Mouse (Mus musculus): Measurements from ENCODE around the gene 1700029I15Rik. TPM values are rescaled to one million over a fixed set of nuclear protein-coding genes. Genes with fewer than 3 reads are reported as not detected.

The 1700029I15Rik gene
- 1 to 10 TPM; 3.7 TPM for total RNA-seq (2021)

GRCm38 (mm10) chr2:92381901-92382588 lies at the start of gene 1700029I15Rik:
Gene 1700029I15Rik, plus strand, starts transcription at chr2:92382538.
- no peak for DNase-seq (ENCODE audit: extremely low spot score in 1 of 2, low spot score in 2 of 2)
- intact Hi-C loops (cut with DNase I), result no loop called here

- DNase-seq (ENCODE audit: extremely low spot score in 1 of 2, low spot score in 2 of 2), result no peak
- intact Hi-C loops (cut with DNase I), result no loop called here
Measured at GRCm38 (mm10) chr2:92342418-92342817, 39.9 kb upstream of the 1700029I15Rik start.

GRCm38 (mm10) chr2:92347191-92347590 lies 35.1 kb upstream of the 1700029I15Rik start:
- intact Hi-C loops (cut with DNase I), result no loop called here
- no peak for DNase-seq (ENCODE audit: extremely low spot score in 1 of 2, low spot score in 2 of 2)

- intact Hi-C loops (cut with DNase I), result no loop called here
- DNase-seq (ENCODE audit: extremely low spot score in 1 of 2, low spot score in 2 of 2), result no peak
Measured at GRCm38 (mm10) chr2:92349589-92350425, 32.5 kb upstream of the 1700029I15Rik start.

- no peak for DNase-seq (ENCODE audit: extremely low spot score in 1 of 2, low spot score in 2 of 2)
- intact Hi-C loops (cut with DNase I), result no loop called here
Measured at GRCm38 (mm10) chr2:92350686-92351085, 31.7 kb upstream of the 1700029I15Rik start.

GRCm38 (mm10) chr2:92353402-92353801 lies 28.9 kb upstream of the 1700029I15Rik start:
- no peak for DNase-seq (ENCODE audit: extremely low spot score in 1 of 2, low spot score in 2 of 2)
- intact Hi-C loops (cut with DNase I), result no loop called here

GRCm38 (mm10) chr2:92354224-92354623 lies 28.1 kb upstream of the 1700029I15Rik start:
- intact Hi-C loops (cut with DNase I), result no loop called here
- no peak for DNase-seq (ENCODE audit: extremely low spot score in 1 of 2, low spot score in 2 of 2)

GRCm38 (mm10) chr2:92359301-92359700 lies 23.0 kb upstream of the 1700029I15Rik start:
- DNase-seq (ENCODE audit: extremely low spot score in 1 of 2, low spot score in 2 of 2), result no peak
- intact Hi-C loops (cut with DNase I), result no loop called here

- intact Hi-C loops (cut with DNase I), result no loop called here
- DNase-seq (ENCODE audit: extremely low spot score in 1 of 2, low spot score in 2 of 2), result no peak
Measured at GRCm38 (mm10) chr2:92360186-92360823, 22.0 kb upstream of the 1700029I15Rik start.

- intact Hi-C loops (cut with DNase I), result no loop called here
- no peak for DNase-seq (ENCODE audit: extremely low spot score in 1 of 2, low spot score in 2 of 2)
Measured at GRCm38 (mm10) chr2:92360893-92361292, 21.4 kb upstream of the 1700029I15Rik start.

- no peak for DNase-seq (ENCODE audit: extremely low spot score in 1 of 2, low spot score in 2 of 2)
- intact Hi-C loops (cut with DNase I), result no loop called here
Measured at GRCm38 (mm10) chr2:92361795-92362194, 20.5 kb upstream of the 1700029I15Rik start.

GRCm38 (mm10) chr2:92362571-92363228 lies 19.6 kb upstream of the 1700029I15Rik start:
- no peak for DNase-seq (ENCODE audit: extremely low spot score in 1 of 2, low spot score in 2 of 2)
- intact Hi-C loops (cut with DNase I), result no loop called here

- intact Hi-C loops (cut with DNase I), result no loop called here
Measured at GRCm38 (mm10) chr2:92364086-92364485, 18.3 kb upstream of the 1700029I15Rik start.

GRCm38 (mm10) chr2:92365568-92365967 lies 16.8 kb upstream of the 1700029I15Rik start:
- peak in 1 of 2 experiments; percentile 24 for DNase-seq (ENCODE audit: extremely low spot score in 1 of 2, low spot score in 2 of 2)
- intact Hi-C loops (cut with DNase I), result no loop called here

More at GRCm38 (mm10) chr2:92364086-92364485, 18.3 kb upstream of the 1700029I15Rik start:
- DNase-seq (ENCODE audit: extremely low spot score in 1 of 2, low spot score in 2 of 2), result peak in 1 of 2 experiments; percentile 15

- DNase-seq (ENCODE audit: extremely low spot score in 1 of 2, low spot score in 2 of 2), result no peak
- intact Hi-C loops (cut with DNase I), result no loop called here
Measured at GRCm38 (mm10) chr2:92367383-92368029, 14.8 kb upstream of the 1700029I15Rik start.

- intact Hi-C loops (cut with DNase I), result no loop called here
- DNase-seq (ENCODE audit: extremely low spot score in 1 of 2, low spot score in 2 of 2), result no peak
Measured at GRCm38 (mm10) chr2:92370375-92370774, 12.0 kb upstream of the 1700029I15Rik start.

GRCm38 (mm10) chr2:92370821-92371805 lies 11.2 kb upstream of the 1700029I15Rik start:
- DNase-seq (ENCODE audit: extremely low spot score in 1 of 2, low spot score in 2 of 2), result peak in 1 of 2 experiments; percentile 62
- intact Hi-C loops (cut with DNase I), result no loop called here
